Mouse (Mus musculus) NIH3T3 (cell line): ENCODE data around the gene 9130019O22Rik.
"Not testable (repeated sequence)": the region's sequence is repeated elsewhere in the genome, so short reads cannot be mapped to it uniquely, and the experiment has no call there.

Source experiments
- DNase-seq: peaks from one replicate; pipeline ENCODE4 v3.0.0-alpha.2; 2012; ENCODE audit warnings: low read depth

9130019O22Rik gene

GRCm38 (mm10) chr7:127375271-127376245 lies 11.4 kb downstream of the 9130019O22Rik start, which contains the start of gene Zfp747:
TSS of gene Zfp747 (minus strand) at chr7:127376050.
- DNase-seq = peak; percentile 96

GRCm38 (mm10) chr7:127371870-127372269 lies 15.1 kb downstream of the 9130019O22Rik start:
- not testable (repeated sequence) for DNase-seq

GRCm38 (mm10) chr7:127371213-127371612 lies 15.8 kb downstream of the 9130019O22Rik start:
- no peak for DNase-seq

DNA sequence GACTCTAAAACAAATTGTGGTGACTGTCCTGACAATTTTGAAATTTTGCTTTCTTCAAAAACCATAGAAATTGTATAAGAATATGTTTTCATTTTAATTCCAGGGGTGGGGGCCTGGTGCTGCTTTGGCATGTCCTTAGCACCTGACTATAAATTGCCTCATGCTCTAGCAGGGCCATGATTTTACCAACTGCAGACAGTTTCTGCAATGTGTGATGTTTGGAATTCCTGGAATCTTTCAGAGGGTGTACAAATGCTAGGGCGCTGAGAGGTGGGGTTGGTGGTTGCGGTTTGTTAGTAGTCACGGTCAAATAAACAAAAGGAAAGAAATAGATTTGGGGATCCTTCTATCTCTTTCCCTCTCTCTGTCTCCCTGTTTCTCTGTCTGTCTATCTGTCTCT lies 20.7 kb downstream of the 9130019O22Rik start:
- DNase-seq = no peak

GRCm38 (mm10) chr7:127364166-127364565 lies 22.8 kb downstream of the 9130019O22Rik start:
- no peak for DNase-seq

- DNase-seq = peak; percentile 29
Measured at GRCm38 (mm10) chr7:127363475-127363921, 23.5 kb downstream of the 9130019O22Rik start.

DNA sequence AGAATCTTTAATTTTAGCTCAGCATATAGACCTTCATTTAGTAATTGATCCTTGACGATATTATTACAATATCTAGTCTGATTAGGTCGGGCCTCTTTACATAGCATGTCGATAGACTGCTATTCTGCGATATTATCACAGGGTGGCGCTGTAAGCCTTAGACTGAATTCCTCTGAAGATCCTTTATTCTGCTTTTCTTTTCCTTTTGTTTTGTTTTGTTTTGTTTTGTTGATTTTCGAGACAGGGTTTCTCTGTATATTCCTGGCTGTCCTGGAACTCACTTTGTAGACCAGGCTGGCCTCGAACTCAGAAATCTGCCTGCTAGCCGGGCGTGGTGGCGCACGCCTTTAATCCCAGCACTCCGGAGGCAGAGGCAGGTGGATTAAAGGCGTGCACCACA lies 24.5 kb downstream of the 9130019O22Rik start:
- DNase-seq = peak; percentile 76

- DNase-seq = no peak
Measured at GRCm38 (mm10) chr7:127361449-127361848, 25.5 kb downstream of the 9130019O22Rik start.

- no peak for DNase-seq
Measured at GRCm38 (mm10) chr7:127360265-127360664, 26.7 kb downstream of the 9130019O22Rik start.

GRCm38 (mm10) chr7:127358472-127358871 lies 28.5 kb downstream of the 9130019O22Rik start:
- no peak for DNase-seq

- DNase-seq = no peak
Measured at GRCm38 (mm10) chr7:127357871-127358270, 29.1 kb downstream of the 9130019O22Rik start.

GRCm38 (mm10) chr7:127355796-127356195 lies 31.2 kb downstream of the 9130019O22Rik start:
- DNase-seq = no peak

DNA sequence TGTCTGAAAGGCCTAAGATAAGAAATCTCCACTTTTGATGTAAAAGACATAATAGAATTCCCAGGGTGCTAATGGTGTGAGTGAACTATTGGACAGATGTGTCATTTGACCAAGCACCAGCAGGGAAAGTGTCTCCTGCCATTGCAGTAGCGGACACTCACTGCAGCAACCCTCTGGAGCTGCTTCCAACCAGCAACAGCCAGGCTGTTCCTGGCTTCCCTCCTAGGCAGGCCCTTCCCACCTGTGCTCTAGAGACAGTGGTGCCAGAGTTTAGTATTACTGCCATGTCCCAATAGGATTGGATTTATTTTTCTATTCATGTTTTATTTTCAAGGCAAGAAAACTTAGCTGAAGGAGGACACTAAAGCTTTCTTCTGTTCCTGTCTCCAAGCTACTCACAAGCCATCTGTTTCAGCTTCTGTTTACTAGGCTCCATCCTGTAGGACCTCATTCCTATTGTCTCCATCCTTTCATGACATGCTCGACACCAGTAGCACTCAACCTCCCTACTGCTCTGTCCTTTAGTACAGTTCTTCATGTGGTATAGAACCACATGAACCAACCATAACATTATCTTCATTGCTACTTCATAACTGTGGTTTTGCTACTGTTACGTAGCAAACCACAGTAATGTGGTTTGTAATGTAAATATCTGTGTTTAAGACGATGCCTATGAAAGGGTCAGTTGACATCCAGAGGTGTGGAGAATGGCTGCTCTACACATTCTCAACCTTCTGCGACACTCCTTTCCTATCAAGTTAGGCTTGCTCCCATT lies 35.5 kb downstream of the 9130019O22Rik start:
- DNase-seq = no peak

GRCm38 (mm10) chr7:127346676-127347075 lies 40.3 kb downstream of the 9130019O22Rik start:
- no peak for DNase-seq

DNA sequence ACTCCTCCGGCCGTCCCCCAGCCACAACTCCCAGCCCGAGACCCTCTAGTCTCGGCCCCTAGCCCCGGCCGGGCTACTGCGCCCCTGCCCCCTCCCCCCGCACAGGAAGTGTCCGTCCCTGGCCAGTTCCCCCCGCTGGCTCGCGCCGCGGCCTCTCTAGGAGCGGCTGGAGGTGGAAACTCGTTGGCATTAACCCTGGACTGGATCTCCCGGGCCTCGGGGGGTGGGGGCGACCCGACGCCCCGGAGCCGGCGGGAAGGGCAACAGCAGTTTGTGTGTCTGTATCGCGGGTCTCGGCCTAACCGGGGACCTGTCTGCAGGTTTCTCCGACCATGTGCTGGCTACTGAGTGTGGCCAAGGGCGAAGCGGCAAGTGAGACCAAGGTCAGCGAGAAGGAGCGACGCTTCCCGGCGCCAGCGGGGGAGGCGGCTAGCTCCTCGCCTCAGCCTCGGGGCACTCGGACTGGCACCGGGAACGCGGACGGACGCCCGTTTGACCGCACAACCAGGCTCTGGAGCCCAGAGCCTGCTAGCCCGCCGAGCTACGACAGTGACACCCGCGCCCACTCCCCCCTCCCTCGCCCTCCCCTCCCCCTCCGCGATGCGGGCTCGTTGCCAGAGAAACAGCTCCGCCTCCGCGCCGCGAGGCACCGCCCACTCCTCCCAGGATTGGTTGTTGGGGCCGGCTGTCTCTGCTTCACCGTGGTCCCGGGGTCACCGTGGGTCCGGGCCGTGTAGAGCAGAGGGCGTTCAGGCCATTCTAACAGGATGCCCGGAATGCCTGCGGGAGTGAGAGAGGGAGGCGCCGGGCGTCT lies 41.2 kb downstream of the 9130019O22Rik start, which contains the start of gene Zfp768:
Gene Zfp768, minus strand, starts transcription at position 78 of the 814 bp plus-strand sequence.
- peak; percentile 92 for DNase-seq

DNA sequence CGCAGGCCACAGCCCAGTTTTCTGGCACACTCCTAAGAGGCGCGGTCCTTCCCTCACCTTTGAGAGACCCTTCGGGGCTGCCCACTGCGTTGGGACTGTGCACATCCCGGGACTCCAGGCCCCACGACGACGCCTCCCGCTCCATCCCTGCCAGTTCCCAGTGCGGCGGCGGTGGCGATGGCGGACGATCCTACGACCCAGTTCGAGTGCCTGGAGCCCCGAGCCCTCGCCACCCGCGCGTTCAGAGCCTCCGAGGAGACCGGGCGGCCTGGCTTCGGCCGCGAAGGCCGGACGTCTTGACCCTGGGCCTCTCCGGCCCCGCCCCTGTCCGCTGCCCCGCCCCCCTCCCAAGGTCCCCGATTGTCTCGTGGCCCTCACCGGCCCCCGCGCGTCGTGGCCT lies 41.9 kb downstream of the 9130019O22Rik start:
- DNase-seq = no peak

DNA sequence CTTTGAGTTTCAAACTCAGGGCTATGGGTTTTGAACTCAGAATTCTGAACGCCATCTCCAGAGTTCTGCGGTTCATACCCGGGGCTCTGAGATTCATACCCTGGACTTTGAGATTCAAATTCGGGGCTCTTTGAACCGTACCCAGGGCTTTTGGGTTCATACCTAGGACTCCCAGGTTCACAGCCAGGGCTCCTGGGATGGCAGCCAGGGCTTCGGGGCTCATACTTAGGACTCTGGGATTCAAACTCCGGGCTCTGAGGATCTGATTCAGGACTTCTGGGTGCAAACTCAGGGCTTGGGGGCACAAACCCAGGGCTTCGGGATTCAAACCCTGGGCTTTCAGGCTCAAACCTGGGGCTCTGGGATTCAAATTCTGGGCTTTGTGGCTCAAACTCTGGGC lies 42.6 kb downstream of the 9130019O22Rik start:
- no peak for DNase-seq

DNA sequence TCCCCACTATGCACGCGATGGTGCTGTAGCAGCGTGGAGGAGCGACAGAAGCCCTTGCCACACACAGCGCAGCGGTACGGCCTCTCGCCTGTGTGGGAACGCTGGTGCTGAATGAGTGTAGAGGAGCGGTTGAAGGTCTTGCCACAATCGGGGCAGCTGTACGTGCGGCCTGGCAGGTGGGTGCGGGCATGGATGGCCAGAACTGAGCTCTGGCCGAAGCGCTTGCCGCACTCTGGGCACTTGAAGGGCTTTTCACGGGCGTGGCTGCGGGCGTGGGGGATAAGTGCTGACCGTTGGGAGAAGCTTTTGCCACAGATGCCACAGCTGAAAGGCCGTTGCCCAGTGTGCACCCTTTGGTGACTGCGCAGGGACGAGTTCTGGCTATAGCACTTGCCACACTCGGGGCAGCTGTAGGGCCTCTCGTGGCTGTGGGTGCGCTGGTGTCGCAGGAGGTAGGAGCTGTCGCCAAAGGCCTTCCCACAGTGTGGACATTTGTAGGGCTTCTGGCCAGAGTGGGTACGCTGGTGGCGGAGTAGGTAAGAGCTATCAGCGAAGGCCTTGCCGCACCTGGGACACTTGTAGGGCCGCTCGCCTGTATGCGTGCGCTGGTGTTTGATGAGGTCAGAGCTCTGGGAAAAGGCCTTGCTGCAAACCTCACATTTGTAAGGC lies 43.5 kb downstream of the 9130019O22Rik start:
- no peak for DNase-seq

- no peak for DNase-seq
Measured at GRCm38 (mm10) chr7:127342888-127343287, 44.1 kb downstream of the 9130019O22Rik start.

DNA sequence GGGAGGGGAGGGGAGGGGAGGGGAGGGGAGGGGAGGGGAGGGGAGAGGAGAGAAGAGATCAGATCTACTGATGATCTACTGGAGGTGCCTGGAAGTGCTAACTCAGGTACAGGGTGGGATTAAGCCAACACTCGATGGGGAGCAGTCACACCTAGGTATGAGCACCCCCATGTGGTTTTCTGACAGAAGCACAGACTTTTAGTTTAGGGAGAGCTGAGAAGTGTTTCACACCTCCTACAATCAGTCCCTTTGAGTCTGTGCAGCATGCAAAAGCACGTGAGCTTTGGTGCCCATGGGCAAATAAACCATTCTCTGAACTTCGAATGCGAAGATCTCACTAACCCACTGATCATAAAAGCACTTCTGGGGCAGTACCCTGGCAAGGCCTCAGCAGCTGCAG lies 44.6 kb downstream of the 9130019O22Rik start:
- DNase-seq = peak; percentile 46

DNA sequence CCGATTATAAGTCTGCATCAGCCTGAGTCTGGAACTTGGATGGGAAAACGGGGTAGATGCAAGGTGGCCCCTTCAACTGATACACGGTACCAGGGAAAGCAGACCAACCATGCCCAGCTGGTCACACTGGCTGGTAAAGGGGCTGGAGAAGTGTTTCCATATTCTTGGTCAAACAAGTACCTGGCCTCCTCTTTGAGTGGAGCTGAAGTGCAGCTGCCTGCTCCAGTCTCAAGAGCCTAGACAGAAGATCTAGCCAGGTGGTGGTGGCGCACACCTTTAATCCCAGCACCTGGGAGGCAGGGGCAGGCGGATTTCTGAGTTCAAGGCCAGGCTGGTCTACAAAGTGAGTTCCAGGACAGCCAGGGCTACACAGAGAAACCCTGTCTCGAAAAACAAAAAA lies 45.1 kb downstream of the 9130019O22Rik start:
- DNase-seq = not testable (repeated sequence)
